Mouse (Mus musculus) brain, embryonic 14.5 days (tissue): Measurements from ENCODE around the gene Tesk2.

ENCODE experiments used
- CTCF ChIP-seq: fragments of 200-500 bp; IDR thresholded peaks from 2 replicates; pipeline ENCODE4 v1.5.1; 2012; ENCODE audit warnings: inconsistent platforms, mild to moderate bottlenecking, moderate library complexity, borderline replicate concordance; ENCODE audit not compliant: insufficient read depth, insufficient read length; ENCODE audit errors: extremely low read depth
- POLR2A ChIP-seq: fragments of 200-500 bp; IDR thresholded peaks from 2 replicates; pipeline ENCODE4 v1.6.1; 2012; ENCODE audit warnings: mild to moderate bottlenecking, inconsistent platforms, borderline replicate concordance; ENCODE audit not compliant: poor library complexity, insufficient read depth, insufficient read length, severe bottlenecking; ENCODE audit errors: extremely low read depth

GRCm38 (mm10) chr4:116787985-116788760 lies 67.4 kb downstream of the Tesk2 start:
- TF ChIP-seq POLR2A (no peak), CTCF (no peak)
